Mouse (Mus musculus) monocyte, adult 5-6 weeks (primary cell): ENCODE results near the gene C7. TPM values are rescaled to one million over a fixed set of nuclear protein-coding genes. Genes with fewer than 3 reads are reported as not detected.
A peak's percentile ranks its signal among the peaks of the same experiment; 100 is the strongest.
"Not testable (repeated sequence)": the region's sequence is repeated elsewhere in the genome, so short reads cannot be mapped to it uniquely, and the experiment has no call there.

Experiments used
- ATAC-seq: fragments of 153-309, 156-312 bp; replicated peaks from 2 replicates; pipeline ENCODE4 v1.8.0; 2017; ENCODE audit warnings: mild to moderate bottlenecking; ENCODE audit not compliant: low TSS enrichment, insufficient number of reproducible peaks, severe bottlenecking, poor library complexity, low FRiP score
- total RNA-seq: library from RNA; stranded (forward); fragments of 200-1000, 200-491, 200-594 nt; gene quantifications from 3 replicates; pipeline ENCODE4 v1.2.3, GENCODE M21; 2017

The C7 gene
- not detected in 3 replicates for total RNA-seq

GRCm38 (mm10) chr15:5063635-5064034, at the start of gene C7:
TSS of gene C7 (minus strand) at chr15:5063740.
- ATAC-seq = no peak

DNA sequence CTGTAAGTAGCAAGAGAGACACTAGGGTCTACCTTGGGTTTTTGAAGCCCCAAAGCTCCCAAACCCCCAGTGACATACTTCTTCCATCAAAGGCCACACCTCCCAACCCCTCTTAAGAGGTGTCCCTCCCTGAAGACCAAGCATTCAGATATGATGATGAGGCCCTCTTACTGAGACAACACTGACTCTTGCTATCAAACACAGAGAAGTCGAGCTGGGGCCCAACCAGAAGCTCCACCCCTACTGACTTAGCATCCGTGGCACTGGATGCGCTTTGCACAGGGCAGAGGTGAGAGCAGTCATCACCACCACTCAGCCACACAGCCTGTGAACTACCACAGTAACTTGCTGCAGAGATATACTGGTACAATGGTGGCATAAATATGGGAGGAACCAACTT, 49.1 kb upstream of the C7 start:
- no peak for ATAC-seq

DNA sequence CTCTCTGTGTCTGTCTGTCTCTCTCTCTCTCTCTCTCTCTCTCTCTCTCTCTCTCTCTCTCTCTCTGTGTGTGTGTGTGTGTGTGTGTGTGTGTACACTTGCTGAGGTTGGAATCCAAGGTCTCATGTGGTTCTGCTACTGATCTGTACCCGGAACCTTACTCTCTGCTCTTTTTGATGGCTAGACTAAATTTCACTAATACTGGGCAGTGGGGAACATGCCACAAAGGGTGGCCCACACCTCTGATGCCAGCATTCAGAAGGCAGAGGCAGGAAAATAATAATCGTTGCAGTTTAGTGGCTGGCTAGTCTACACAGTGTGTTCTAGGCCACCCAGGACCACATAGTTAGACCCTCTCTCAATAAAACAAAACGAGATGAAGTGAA, 45.1 kb upstream of the C7 start:
- ATAC-seq = no peak

- ATAC-seq = peak; percentile 69; the same call in 1 of the 2 replicates
Observed at GRCm38 (mm10) chr15:5107686-5108654, 44.4 kb upstream of the C7 start, which contains the start of gene Card6. TSS of gene Card6 (minus strand) at chr15:5108539.

DNA sequence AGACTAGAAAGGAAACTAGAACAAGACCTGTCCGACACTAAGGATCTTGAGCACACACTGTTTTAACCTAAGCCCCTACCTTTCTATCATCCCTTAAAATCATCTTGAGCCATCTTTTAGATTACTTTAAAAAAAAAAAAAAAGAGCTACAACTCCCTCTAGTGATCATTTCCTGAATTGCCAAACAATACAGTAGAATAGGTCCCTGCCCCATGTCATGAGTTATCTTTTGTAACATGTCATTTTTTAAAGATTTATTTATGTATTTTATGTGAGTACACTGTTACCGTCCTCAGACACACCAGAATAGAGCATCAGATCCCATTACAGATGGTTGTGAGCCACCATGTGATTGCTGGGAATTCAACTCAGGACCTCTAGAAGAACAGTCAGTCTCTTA, 42.8 kb upstream of the C7 start:
- no peak for ATAC-seq

DNA sequence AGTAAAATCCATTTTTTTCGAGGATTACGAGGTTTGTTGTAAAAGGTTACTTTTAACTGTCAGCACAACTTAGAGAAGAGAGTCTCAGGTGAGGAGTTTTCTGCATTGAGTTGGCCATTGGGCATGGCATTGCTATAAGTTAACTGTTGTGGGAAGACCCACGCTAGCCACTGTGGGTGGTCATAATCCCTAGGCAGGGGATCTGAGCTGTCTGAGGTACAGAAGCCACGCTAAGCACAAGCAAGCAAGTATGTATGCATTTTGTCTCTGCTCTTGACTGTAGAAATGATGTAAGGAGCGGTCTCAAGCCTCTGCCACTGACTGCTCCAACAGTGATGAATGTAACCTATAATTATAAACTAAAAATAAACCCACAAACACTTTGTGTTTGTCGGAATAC, 42.4 kb upstream of the C7 start:
- no peak for ATAC-seq

DNA sequence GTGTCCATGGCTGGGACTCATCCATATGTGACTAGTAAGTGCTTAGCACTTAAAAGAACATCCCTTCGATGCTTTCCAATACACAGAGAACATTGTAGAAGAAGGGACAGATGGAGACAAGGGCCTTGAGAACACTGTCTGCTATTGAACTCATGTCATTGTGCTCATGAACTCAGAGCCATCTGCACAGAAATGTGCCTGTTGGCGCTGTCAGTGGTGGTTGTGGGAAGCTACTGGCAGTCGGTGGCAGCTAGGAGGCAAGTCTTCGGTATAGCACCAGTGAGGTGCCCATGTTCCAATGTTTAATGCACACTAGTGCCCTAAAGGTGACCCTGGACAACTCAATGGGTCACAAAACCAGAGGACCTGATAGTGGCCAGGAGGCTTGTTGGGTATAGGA, 38.8 kb upstream of the C7 start:
- no peak for ATAC-seq

DNA sequence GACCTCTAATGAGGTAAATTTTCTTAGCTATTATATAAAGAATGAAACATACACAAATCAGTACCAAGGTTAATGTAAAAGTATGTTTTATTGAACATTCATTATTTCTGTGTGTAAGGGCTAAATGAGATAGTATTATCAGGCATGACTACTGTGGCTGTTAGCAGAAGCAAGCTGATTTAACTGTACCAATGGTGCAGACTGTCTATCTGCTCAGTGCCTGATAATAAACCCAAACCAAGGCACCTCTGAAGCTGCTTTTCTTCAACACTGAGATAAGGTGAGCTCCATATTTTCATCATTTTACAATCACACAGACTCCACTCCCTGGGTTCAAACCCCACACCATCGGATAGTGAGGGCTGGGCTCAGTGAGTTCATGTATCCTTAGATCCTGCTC, 33.8 kb upstream of the C7 start:
- no peak for ATAC-seq

GRCm38 (mm10) chr15:5095534-5096301, 32.2 kb upstream of the C7 start:
- ATAC-seq = no peak

DNA sequence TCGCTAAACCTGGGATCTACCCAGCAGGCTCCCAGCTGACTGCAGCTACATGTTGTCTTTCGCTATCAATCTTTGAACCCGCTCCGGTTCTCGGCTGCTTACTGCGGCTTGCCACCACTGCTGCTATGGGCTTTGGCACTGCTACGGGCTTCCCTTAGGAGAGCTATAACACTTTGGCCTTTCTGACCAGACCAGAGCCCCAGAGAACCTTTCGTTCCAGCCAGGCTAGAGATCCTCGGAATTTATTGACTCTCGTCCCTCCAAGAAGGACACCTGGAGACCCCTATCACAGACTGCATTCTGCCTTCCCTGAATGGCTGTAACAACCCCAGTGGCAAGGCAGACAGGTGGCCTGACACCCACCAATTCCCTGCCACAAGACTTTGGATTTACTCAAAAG, 26.6 kb upstream of the C7 start:
- ATAC-seq = no peak

GRCm38 (mm10) chr15:5088850-5089608, 25.5 kb upstream of the C7 start:
- ATAC-seq = no peak

- no peak for ATAC-seq
Observed at GRCm38 (mm10) chr15:5086162-5086561, 22.6 kb upstream of the C7 start.

GRCm38 (mm10) chr15:5081235-5081634, 17.7 kb upstream of the C7 start:
- ATAC-seq = no peak

GRCm38 (mm10) chr15:5068801-5069518, 5.4 kb upstream of the C7 start:
- no peak for ATAC-seq

DNA sequence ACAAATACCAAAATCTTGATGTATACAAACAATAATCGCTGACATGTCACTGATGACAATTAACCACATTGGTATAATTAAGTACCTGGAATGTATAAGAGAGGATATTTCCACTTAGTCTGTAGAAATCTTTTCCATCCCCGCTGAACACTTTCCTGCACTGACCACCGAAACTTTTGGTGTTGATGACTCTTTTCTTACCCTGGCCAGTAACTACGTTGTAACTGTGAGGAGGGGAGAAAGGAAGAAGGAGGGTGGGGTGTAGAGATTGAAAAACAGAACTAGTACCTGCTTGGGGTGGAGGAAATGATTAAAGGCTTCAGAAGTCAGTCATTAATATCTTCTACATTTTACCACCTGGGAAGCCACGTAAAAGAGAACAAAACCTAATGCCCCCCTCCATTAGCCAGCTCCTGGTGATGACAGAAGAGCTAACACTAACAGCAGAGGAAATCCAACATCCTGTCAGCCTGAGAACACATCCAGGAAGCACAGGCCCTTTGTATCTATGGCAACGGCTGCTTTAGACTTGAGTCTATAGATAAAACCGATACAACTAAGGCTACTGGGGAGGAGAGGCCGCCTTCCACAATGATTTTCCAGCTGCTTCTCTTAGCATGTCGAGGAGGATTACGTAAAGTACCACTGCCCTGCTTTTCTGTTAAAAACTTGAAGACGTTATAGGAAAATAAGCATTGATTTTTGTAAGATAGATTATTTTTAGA, 17.8 kb downstream of the C7 start:
- no peak for ATAC-seq

- no peak for ATAC-seq
Observed at GRCm38 (mm10) chr15:5029256-5029655, 34.3 kb downstream of the C7 start.

DNA sequence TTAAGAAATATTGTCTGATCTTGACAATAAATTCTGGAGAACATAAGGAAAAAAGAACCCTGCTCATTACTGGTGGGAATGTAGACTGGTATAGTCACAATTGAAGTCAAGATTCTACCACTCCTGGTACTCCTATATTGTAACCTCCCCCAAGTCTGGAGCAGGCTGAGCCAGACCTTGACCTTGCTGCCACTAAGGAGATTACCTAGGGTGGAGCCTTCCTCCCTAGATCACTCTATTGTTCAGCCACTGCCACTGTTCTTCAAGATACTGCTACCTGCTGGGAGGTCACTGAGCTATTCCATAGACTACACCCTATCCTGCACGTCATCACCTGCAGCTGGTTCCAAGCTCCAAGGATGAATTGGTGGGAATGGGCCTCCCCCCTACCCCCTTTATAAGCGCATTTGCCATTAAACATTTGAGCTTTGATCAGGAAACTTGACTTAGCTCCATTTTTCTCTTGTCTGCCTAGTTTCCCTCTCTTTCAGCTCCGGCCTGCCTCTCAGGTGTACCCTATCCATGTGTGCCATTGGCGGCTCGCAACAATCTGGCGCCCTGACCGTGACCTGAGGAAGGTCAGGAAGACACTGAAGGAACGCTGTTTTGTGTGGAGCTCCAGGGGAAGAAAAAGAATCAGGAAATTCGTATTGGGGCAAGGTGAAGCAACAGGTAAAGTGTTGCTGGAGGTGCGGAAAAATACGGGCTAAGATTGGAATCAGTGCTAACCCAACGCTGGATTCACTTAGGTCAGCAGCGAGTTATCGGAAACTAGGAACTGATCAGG, 39.9 kb downstream of the C7 start:
- ATAC-seq = not testable (repeated sequence)
